Mouse (Mus musculus) cerebellum, adult 2 months (tissue): ENCODE measurements around the gene Speer4e.
"Not testable (repeated sequence)": the region's sequence is repeated elsewhere in the genome, so short reads cannot be mapped to it uniquely, and the experiment has no call there.

ENCODE experiments used
- CTCF ChIP-seq: fragments of 200-500 bp; IDR thresholded peaks from 2 replicates; pipeline ENCODE4 v1.5.1; 2011; ENCODE audit warnings: low read depth, mild to moderate bottlenecking, control low read depth, low read length, moderate library complexity, borderline replicate concordance; ENCODE audit not compliant: insufficient read depth
- POLR2A ChIP-seq: fragments of 200-500 bp; IDR thresholded peaks from 2 replicates; pipeline ENCODE4 v1.6.1; 2011; ENCODE audit warnings: low read length, control low read depth, borderline replicate concordance; ENCODE audit not compliant: insufficient read depth

DNA sequence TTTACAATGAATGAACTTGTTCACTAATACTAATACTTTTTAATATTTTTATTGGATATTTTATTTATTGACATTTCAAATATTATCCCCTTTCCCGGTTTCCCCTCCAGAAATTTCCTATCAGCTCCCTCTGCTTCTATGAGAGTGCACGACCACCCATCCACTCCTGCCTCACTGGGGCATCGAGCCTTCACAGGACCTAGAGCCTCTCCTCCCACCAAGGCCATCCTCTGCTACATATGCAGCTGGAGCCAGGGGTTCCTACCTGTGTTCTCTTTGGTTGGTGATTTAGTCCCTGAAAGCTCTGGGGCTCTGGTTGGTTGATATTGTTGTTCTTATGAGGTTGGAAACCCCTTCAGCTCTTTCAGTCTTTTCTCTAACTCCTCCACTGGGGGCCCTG is 14.5 kb upstream of the Speer4e start:
- TF ChIP-seq CTCF, POLR2A: not testable (repeated sequence)
